Mouse (Mus musculus) T-helper 1 cell (primary cell): ENCODE results near the gene Gpr37l1.
"Not testable (repeated sequence)": the region's sequence is repeated elsewhere in the genome, so short reads cannot be mapped to it uniquely, and the experiment has no call there.

Source experiments
- in situ Hi-C: fragments of 300-600 bp; cut with MboI, MseI; formaldehyde crosslinking; loops from one replicate; pipeline ENCODE4 v1.15.1; 2025; ENCODE audit warnings: high pct_unique_total_duplicates

Gpr37l1 gene

GRCm38 (mm10) chr1:135124573-135125363 is 42.7 kb downstream of the Gpr37l1 start:
- in situ Hi-C loops = no loop called here

DNA sequence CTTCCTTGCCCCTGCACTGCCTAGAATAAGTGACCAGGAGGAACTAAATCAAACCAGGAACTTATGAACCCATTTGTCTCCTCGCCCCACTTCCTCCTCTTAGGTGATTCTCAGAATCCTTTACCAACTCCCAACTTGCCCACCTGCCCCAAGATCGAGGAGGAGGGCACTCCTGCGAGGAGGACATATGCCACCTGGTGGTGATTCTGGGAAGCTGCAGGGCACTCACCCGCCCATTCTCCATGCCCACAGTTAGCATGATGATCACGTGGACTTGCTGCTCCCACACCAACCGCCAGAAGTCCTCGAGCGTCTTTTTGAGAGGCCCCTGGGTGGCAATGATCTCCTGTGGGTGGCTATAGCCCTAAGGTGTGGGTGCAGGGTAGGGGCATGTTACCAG is 54.8 kb downstream of the Gpr37l1 start:
- in situ Hi-C loops = no loop called here

GRCm38 (mm10) chr1:135111271-135111670 is 56.2 kb downstream of the Gpr37l1 start:
- in situ Hi-C loops = not testable (repeated sequence)
